7 mouse cellular contexts compared by ENCODE assay signal in genomic region chr11:86472771-86473171, GRCm38 (mm10). TPM values are rescaled to one million over a fixed set of nuclear protein-coding genes. Genes with fewer than 3 reads are reported as not detected.
DNase-seq lines count a peak whose midpoint lies in the region; ATAC-seq and TF ChIP-seq lines count a peak whose summit lies in the region.

No protein-coding gene starts in this region.

- no peaks in the 10 kb centered on the region for H3K9me3 ChIP-seq in liver, embryonic 12.5 days (replicated peaks)
- no peaks in the 10 kb centered on the region for H3K9me3 ChIP-seq in liver, embryonic 11.5 days (ENCODE audit: control insufficient read depth, low read length)
- H3K9me3 ChIP-seq in embryonic facial prominence, embryonic 10.5 days: no peaks in the 10 kb centered on the region
- no peaks in the 10 kb centered on the region for H3K9me3 ChIP-seq in hindbrain, embryonic 15.5 days
- H3K9me3 ChIP-seq in midbrain, embryonic 16.5 days (replicated peaks; ENCODE audit: control insufficient read depth, low read length, poor library complexity, severe bottlenecking): no peaks in the 10 kb centered on the region

- no peak for TF ChIP-seq POLR2A in bone marrow macrophage, adult 2 months (IDR thresholded peaks at IDR 0.05; ENCODE audit: borderline replicate concordance, low read depth, low read length)

- TF ChIP-seq CTCF in bone marrow macrophage, adult 2 months (IDR thresholded peaks at IDR 0.05; ENCODE audit: low read depth, low read length): no peak

- peaks cover 12% of the 10 kb centered on the region; the same call in 1 of the 2 replicates for H3K27me3 ChIP-seq in liver, embryonic 12.5 days (replicated peaks)
- H3K27me3 ChIP-seq in liver, embryonic 11.5 days (replicated peaks; ENCODE audit: control insufficient read depth, insufficient read depth, low read length): no peaks in the 10 kb centered on the region
- H3K27me3 ChIP-seq in embryonic facial prominence, embryonic 10.5 days (replicated peaks; ENCODE audit: low read depth, poor library complexity, severe bottlenecking): no peaks in the 10 kb centered on the region
- H3K27me3 ChIP-seq in hindbrain, embryonic 15.5 days: no peaks in the 10 kb centered on the region
- no peaks in the 10 kb centered on the region; the same call in 1 of the 2 replicates for H3K27me3 ChIP-seq in midbrain, embryonic 16.5 days (ENCODE audit: control insufficient read depth, insufficient read depth, low read depth, low read length)

- peak overlapping the region; percentile 23 for H3K4me2 ChIP-seq in liver, embryonic 12.5 days
- H3K4me2 ChIP-seq in liver, embryonic 11.5 days: no peak overlapping the region
- peak overlapping the region; percentile 41 for H3K4me2 ChIP-seq in hindbrain, embryonic 15.5 days
- H3K4me2 ChIP-seq in midbrain, embryonic 16.5 days (ENCODE audit: low read length): peak overlapping the region; percentile 46

- no peak for ATAC-seq in liver, embryonic 12.5 days
- no peak for ATAC-seq in liver, embryonic 11.5 days (replicated peaks; ENCODE audit: low FRiP score)
- 0 out of 2 replicates have a peak, but pooled peaks have one; percentile 23 for ATAC-seq in hindbrain, embryonic 15.5 days (ENCODE audit: low FRiP score, low read depth)
- ATAC-seq in midbrain, embryonic 16.5 days: 0 out of 2 replicates have a peak, but pooled peaks have one; percentile 25

- whole genome bisulfite sequencing in liver, embryonic 12.5 days (ENCODE audit: insufficient replicate concordance): 44% methylated on average over 7 of the region's 7 CpGs
- 34% methylated on average over 7 of the region's 7 CpGs for WGBS in liver, embryonic 11.5 days
- 37% methylated on average over 7 of the region's 7 CpGs for WGBS in embryonic facial prominence, embryonic 10.5 days
- 31% methylated on average over 7 of the region's 7 CpGs for WGBS in hindbrain, embryonic 15.5 days
- 27% methylated on average over 7 of the region's 7 CpGs for WGBS in midbrain, embryonic 16.5 days

- H3K9ac ChIP-seq in liver, embryonic 12.5 days: no peak overlapping the region
- no peak overlapping the region for H3K9ac ChIP-seq in liver, embryonic 11.5 days (ENCODE audit: low read depth, low read length)
- H3K9ac ChIP-seq in hindbrain, embryonic 15.5 days: no peak overlapping the region
- peak overlapping the region; percentile 20; the same call in 1 of the 2 replicates for H3K9ac ChIP-seq in midbrain, embryonic 16.5 days (ENCODE audit: low read depth, low read length)

- no peak for DNase-seq in liver, embryonic 11.5 days (ENCODE audit: low spot score)
- peak; percentile 21 for DNase-seq in embryonic facial prominence, embryonic 10.5 days (ENCODE audit: low spot score)
- DNase-seq in spleen, adult 18-20 months: no peak

- no peak overlapping the region for H3K4me3 ChIP-seq in liver, embryonic 12.5 days
- H3K4me3 ChIP-seq in liver, embryonic 11.5 days (ENCODE audit: low read depth, low read length): no peak overlapping the region
- H3K4me3 ChIP-seq in bone marrow macrophage, adult 2 months (ENCODE audit: insufficient read depth, low read length): peak overlapping the region; percentile 49
- H3K4me3 ChIP-seq in embryonic facial prominence, embryonic 10.5 days: peak overlapping the region; percentile 29; the same call in 1 of the 2 replicates
- 0 out of 2 replicates have a peak overlapping the region, but pooled peaks have one; percentile 14 for H3K4me3 ChIP-seq in hindbrain, embryonic 15.5 days
- no peak overlapping the region for H3K4me3 ChIP-seq in midbrain, embryonic 16.5 days (ENCODE audit: low read depth, low read length)

- no peak overlapping the region for H3K27ac ChIP-seq in liver, embryonic 12.5 days
- no peak overlapping the region for H3K27ac ChIP-seq in liver, embryonic 11.5 days (ENCODE audit: low read depth, low read length)
- H3K27ac ChIP-seq in bone marrow macrophage, adult 2 months (ENCODE audit: insufficient read depth, low read depth, low read length): peak overlapping the region; percentile 26; the same call in 1 of the 2 replicates
- no peak overlapping the region for H3K27ac ChIP-seq in embryonic facial prominence, embryonic 10.5 days (replicated peaks)
- peak overlapping the region; percentile 49 for H3K27ac ChIP-seq in hindbrain, embryonic 15.5 days (replicated peaks)
- H3K27ac ChIP-seq in midbrain, embryonic 16.5 days (ENCODE audit: low read length): peak overlapping the region; percentile 75

- H3K36me3 ChIP-seq in liver, embryonic 12.5 days: no peaks in the 10 kb centered on the region
- no peaks in the 10 kb centered on the region for H3K36me3 ChIP-seq in liver, embryonic 11.5 days (ENCODE audit: control insufficient read depth, insufficient read depth, low read length)
- H3K36me3 ChIP-seq in embryonic facial prominence, embryonic 10.5 days (replicated peaks): no peaks in the 10 kb centered on the region
- H3K36me3 ChIP-seq in hindbrain, embryonic 15.5 days: no peaks in the 10 kb centered on the region
- no peaks in the 10 kb centered on the region for H3K36me3 ChIP-seq in midbrain, embryonic 16.5 days (ENCODE audit: control insufficient read depth, insufficient read depth, low read length)

- H3K4me1 ChIP-seq in liver, embryonic 12.5 days: no peaks in the 10 kb centered on the region
- H3K4me1 ChIP-seq in liver, embryonic 11.5 days (replicated peaks; ENCODE audit: control insufficient read depth, insufficient read depth, low read length): no peaks in the 10 kb centered on the region
- peaks cover 11% of the 10 kb centered on the region for H3K4me1 ChIP-seq in bone marrow macrophage, adult 2 months (ENCODE audit: control insufficient read depth, insufficient read depth, low read length)
- H3K4me1 ChIP-seq in embryonic facial prominence, embryonic 10.5 days: peaks cover 8% of the 10 kb centered on the region; the same call in 1 of the 2 replicates
- peaks cover 10% of the 10 kb centered on the region for H3K4me1 ChIP-seq in hindbrain, embryonic 15.5 days (replicated peaks)
- peaks cover 14% of the 10 kb centered on the region; the same call in 1 of the 2 replicates for H3K4me1 ChIP-seq in midbrain, embryonic 16.5 days (ENCODE audit: control insufficient read depth, insufficient read depth, low read length)

RNA-seq across cellular contexts. Expression of gene Rnft1, which starts 11.7 kb away (rescaled TPM):
- polyA plus RNA-seq in liver, embryonic 12.5 days (2016; fragmentation: Nextera tagmentation; extraction: Ambion mirVana): 18.9 and 21.2 TPM in 2 replicates
- polyA plus RNA-seq in liver, embryonic 11.5 days (2014; fragmentation: Nextera tagmentation; extraction: Ambion mirVana): 30.2 and 31.5 TPM in 2 replicates
- polyA plus RNA-seq in bone marrow macrophage, adult 2 months (2012; ENCODE audit: insufficient read depth, insufficient read length, missing spikeins): 45.3 and 52.5 TPM in 2 replicates
- polyA plus RNA-seq in embryonic facial prominence, embryonic 10.5 days (2016; fragmentation: Nextera tagmentation; extraction: Ambion mirVana): 23.2 and 27.0 TPM in 2 replicates
- 17.8 and 17.9 TPM in 2 replicates for polyA plus RNA-seq in hindbrain, embryonic 15.5 days (2015; fragmentation: Nextera tagmentation; extraction: Ambion mirVana)
- 14.4 and 14.5 TPM in 2 replicates for polyA plus RNA-seq in midbrain, embryonic 16.5 days (2015; fragmentation: Nextera tagmentation; extraction: Ambion mirVana)

Comparison
In these comparisons a context has a peak if more than half of its experiments do, and no peak if none do; other contexts are left out.
1. ATAC-seq: peak in hindbrain, embryonic 15.5 days (single experiment) and midbrain, embryonic 16.5 days (single experiment); none in liver, embryonic 12.5 days (single experiment) and liver, embryonic 11.5 days (single experiment).
2. H3K27ac ChIP-seq: peak in bone marrow macrophage, adult 2 months (single experiment), hindbrain, embryonic 15.5 days (single experiment) and midbrain, embryonic 16.5 days (single experiment); none in liver, embryonic 12.5 days (single experiment), liver, embryonic 11.5 days (single experiment) and embryonic facial prominence, embryonic 10.5 days (single experiment).
3. H3K4me3 ChIP-seq: peak in bone marrow macrophage, adult 2 months (single experiment), embryonic facial prominence, embryonic 10.5 days (single experiment) and hindbrain, embryonic 15.5 days (single experiment); none in liver, embryonic 12.5 days (single experiment), liver, embryonic 11.5 days (single experiment) and midbrain, embryonic 16.5 days (single experiment).